ENCODE assay signal across 8 mouse cellular contexts in the genomic region with DNA sequence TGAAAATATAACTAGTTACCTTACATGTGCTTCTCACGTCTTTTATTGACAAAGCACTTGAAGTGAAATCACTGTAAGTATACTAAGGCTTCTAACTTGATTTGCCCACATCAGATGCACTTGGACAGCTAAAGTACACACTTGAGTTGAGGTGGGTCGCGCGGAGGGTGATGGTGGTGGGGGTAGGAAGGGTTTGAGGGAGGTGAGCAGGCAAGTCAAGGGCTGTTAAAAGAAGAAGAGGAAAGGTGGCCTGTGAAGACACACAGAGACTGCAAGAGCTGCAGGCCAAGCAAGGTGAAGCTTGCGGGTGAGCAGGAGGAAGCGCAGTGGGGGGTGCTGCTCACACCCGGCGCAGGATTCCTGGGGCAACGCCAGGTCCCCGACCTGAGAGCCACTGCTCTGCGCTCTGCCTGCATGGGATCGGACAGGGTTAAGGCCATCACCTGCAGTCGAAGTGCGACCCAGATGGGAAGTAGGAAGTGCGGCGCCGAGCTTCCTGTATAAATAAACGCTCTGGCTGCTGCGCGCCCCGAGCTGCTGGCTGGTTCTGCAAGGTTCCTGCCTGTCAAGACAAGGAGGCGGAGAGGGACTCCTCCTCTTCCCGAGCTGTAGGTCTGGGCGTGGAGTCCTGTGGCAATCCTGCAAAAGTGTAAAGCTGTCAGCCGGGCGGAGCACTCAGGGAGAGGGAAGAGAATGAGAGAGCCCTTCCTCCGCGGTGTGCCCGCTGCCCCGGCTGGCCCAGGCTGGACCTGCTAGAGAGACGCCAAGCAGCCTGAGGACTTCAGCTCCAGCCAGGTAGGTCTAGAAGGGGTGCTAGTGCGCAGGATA.
A peak's percentile ranks its signal among the peaks of the same experiment; 100 is the strongest.
DNase-seq lines count a peak whose midpoint lies in the region; ATAC-seq lines count a peak whose summit lies in the region.

No protein-coding gene starts in this region.

- ATAC-seq in cerebellum, adult (ENCODE audit: insufficient number of reproducible peaks, low FRiP score, low TSS enrichment): peak; percentile 90
- peak; percentile 47 for ATAC-seq in forebrain, embryonic 16.5 days
- ATAC-seq in neural tube, embryonic 15.5 days (ENCODE audit: low FRiP score): peak; percentile 72

- H3K9me3 ChIP-seq in forebrain, embryonic 16.5 days (ENCODE audit: control insufficient read depth, low read length): no peaks in the 10 kb centered on the region
- no peaks in the 10 kb centered on the region for H3K9me3 ChIP-seq in neural tube, embryonic 15.5 days (replicated peaks)

- intact Hi-C loops in heart, postnatal 25 days (cut with DNase I): loop anchor here (5.0 kb wide), 1 partner anchor 86 kb away; a partner anchor contains a TSS

- peaks cover 3% of the 10 kb centered on the region; the same call in 1 of the 2 replicates for H3K4me1 ChIP-seq in forebrain, embryonic 16.5 days (replicated peaks; ENCODE audit: control insufficient read depth, insufficient read depth, low read length)
- H3K4me1 ChIP-seq in neural tube, embryonic 15.5 days: peaks cover 18% of the 10 kb centered on the region

- H3K27me3 ChIP-seq in forebrain, embryonic 16.5 days (replicated peaks; ENCODE audit: control insufficient read depth, insufficient read depth, low read length): 0 out of 2 replicates have a peak, but pooled peaks cover 9% of the 10 kb centered on the region
- 0 out of 2 replicates have a peak, but pooled peaks cover 9% of the 10 kb centered on the region for H3K27me3 ChIP-seq in neural tube, embryonic 15.5 days (replicated peaks)

- H3K36me3 ChIP-seq in forebrain, embryonic 16.5 days (ENCODE audit: control insufficient read depth, insufficient read depth): no peaks in the 10 kb centered on the region
- H3K36me3 ChIP-seq in neural tube, embryonic 15.5 days: no peaks in the 10 kb centered on the region

- H3K4me3 ChIP-seq in forebrain, embryonic 16.5 days (replicated peaks; ENCODE audit: low read length): peak overlapping the region; percentile 51
- peak overlapping the region; percentile 56 for H3K4me3 ChIP-seq in neural tube, embryonic 15.5 days (replicated peaks)

- DNase-seq in B cell, adult 2 months: peak; percentile 9 to 11
- peak; percentile 68 for DNase-seq in heart, postnatal 25 days (ENCODE audit: low spot score)
- DNase-seq in layer of hippocampus, adult 18-20 months (ENCODE audit: low spot score in 2 of 2): peak; percentile 11 to 45
- peak; percentile 91 to 93 for DNase-seq in lung, adult 18-20 months
- DNase-seq in thymus, adult 18-20 months: peak; percentile 14 to 16

- H3K4me2 ChIP-seq in forebrain, embryonic 16.5 days (ENCODE audit: low read length): peak overlapping the region; percentile 85
- H3K4me2 ChIP-seq in neural tube, embryonic 15.5 days: peak overlapping the region; percentile 93

- WGBS in forebrain, embryonic 16.5 days: 10% methylated on average over 30 of the region's 32 CpGs
- 8% methylated on average over 32 of the region's 32 CpGs for WGBS in neural tube, embryonic 15.5 days

- H3K9ac ChIP-seq in forebrain, embryonic 16.5 days (replicated peaks; ENCODE audit: low read depth, low read length): peak overlapping the region; percentile 55
- peak overlapping the region; percentile 61 for H3K9ac ChIP-seq in neural tube, embryonic 15.5 days (replicated peaks)

- H3K27ac ChIP-seq in forebrain, embryonic 16.5 days (ENCODE audit: low read length): no peak overlapping the region
- H3K27ac ChIP-seq in neural tube, embryonic 15.5 days (replicated peaks): peak overlapping the region; percentile 63

Comparison
In these comparisons a context has a peak if more than half of its experiments do, and no peak if none do; other contexts are left out.
1. DNase-seq: peak in every context shown above with its lines; median percentile 92 in lung, adult 18-20 months; 68 in heart, postnatal 25 days; 28 in layer of hippocampus, adult 18-20 months; 15 in thymus, adult 18-20 months; 10 in B cell, adult 2 months.